Mouse (Mus musculus): ENCODE data around the gene Ggt7. TPM values are rescaled to one million over a fixed set of nuclear protein-coding genes. Genes with fewer than 3 reads are reported as not detected.
A peak's percentile ranks its signal among the peaks of the same experiment; 100 is the strongest.
"Not testable (repeated sequence)": the region's sequence is repeated elsewhere in the genome, so short reads cannot be mapped to it uniquely, and the experiment has no call there.

Gene Ggt7
- total RNA-seq, 2 experiments from 2014 or later, result not detected

DNA sequence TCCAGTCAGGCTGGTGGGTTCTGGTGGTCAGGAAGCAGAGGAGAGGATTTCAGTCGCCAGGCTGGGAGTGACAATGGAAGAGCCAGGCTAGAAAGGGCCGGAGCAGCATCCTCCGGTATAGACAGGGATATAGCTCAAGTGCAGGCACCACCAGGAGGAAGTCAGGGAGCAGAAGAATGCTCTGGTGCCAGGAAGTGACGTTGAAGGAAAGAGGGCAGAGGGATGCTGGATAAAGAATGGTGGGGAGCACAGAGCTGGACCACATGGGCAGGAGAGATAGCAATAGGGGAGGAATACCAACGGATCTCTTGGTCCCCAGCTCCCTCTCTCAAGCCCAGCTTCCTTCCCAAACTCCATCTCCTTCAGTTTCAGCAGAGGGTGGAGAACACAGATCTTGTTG lies 4.5 kb downstream of the Ggt7 start:
- ATAC-seq (replicated peaks; ENCODE audit: poor library complexity, severe bottlenecking), result no peak

GRCm38 (mm10) chr2:155512479-155512878 lies 5.6 kb downstream of the Ggt7 start:
- ATAC-seq (replicated peaks; ENCODE audit: poor library complexity, severe bottlenecking), result peak; percentile 47

- ATAC-seq (replicated peaks; ENCODE audit: poor library complexity, severe bottlenecking), result no peak
These were observed 10.1 kb downstream of the Ggt7 start for GRCm38 (mm10) chr2:155507721-155508470.

- no peak for ATAC-seq (replicated peaks; ENCODE audit: poor library complexity, severe bottlenecking)
These were observed 12.2 kb downstream of the Ggt7 start for GRCm38 (mm10) chr2:155505811-155506210.

DNA sequence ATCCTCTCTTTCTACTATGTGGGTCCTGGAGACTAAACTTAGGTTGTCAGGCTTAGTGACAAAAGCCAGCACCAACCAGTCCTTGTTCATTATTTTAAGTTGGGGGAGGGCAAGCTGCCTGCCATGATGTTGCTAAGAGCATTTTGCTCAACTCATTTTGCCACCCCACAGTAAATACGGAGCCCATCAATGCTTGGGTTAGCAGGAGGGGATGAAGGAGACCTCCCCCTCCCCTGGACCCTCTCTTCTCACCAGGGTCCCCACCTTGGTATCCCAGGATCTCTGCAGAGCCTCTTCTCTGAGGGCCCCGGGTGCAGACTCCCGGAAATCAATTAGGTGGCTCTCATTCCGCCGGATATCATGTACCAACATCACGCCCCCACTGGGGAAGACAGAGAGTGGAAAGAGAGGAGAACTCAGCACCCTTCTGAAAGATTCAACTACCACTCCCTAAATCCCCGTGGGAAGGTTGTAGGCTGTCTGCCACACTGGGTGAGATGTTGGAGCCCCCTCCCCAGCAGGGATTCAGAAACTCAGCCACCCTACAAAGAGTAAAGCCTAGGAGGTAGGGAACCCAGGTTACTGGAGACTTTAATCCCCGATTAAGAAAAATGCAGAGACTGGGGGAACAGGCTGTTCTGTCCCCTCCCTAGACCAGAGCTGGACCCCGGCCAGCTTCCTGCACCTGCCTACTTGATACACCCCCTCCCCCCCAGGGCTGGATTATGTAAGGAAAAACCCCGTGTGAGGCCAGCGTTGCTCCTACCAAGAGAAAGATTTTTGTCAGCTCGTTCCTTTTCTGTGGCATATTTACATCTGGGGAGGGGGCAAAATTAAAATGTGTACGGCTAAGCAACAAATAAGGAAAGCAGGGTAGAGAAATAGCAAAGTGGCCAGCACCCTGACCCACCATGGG lies 13.3 kb downstream of the Ggt7 start:
- no peak for ATAC-seq (replicated peaks; ENCODE audit: poor library complexity, severe bottlenecking)

GRCm38 (mm10) chr2:155502596-155502995 lies 15.4 kb downstream of the Ggt7 start:
- ATAC-seq (replicated peaks; ENCODE audit: poor library complexity, severe bottlenecking), result no peak

GRCm38 (mm10) chr2:155490998-155491397 lies 27.0 kb downstream of the Ggt7 start:
- ATAC-seq (replicated peaks; ENCODE audit: poor library complexity, severe bottlenecking), result no peak

GRCm38 (mm10) chr2:155482021-155482420 lies 36.0 kb downstream of the Ggt7 start:
- ATAC-seq (replicated peaks; ENCODE audit: poor library complexity, severe bottlenecking), result peak; percentile 65

- peak; percentile 55 for ATAC-seq (replicated peaks; ENCODE audit: poor library complexity, severe bottlenecking)
These were observed 44.4 kb downstream of the Ggt7 start, which contains the start of gene Ncoa6 for GRCm38 (mm10) chr2:155473570-155474088. Ncoa6 (minus strand) TSS chr2:155473894.

GRCm38 (mm10) chr2:155472671-155473569 lies 45.1 kb downstream of the Ggt7 start:
- peak; percentile 88 for ATAC-seq (replicated peaks; ENCODE audit: poor library complexity, severe bottlenecking)

- ATAC-seq (replicated peaks; ENCODE audit: poor library complexity, severe bottlenecking), result no peak
These were observed 51.2 kb downstream of the Ggt7 start for GRCm38 (mm10) chr2:155466861-155467260.

GRCm38 (mm10) chr2:155453591-155453990 lies 64.4 kb downstream of the Ggt7 start:
- no peak for ATAC-seq (replicated peaks; ENCODE audit: poor library complexity, severe bottlenecking)

- no peak; the same call in 1 of the 2 replicates for ATAC-seq (replicated peaks; ENCODE audit: poor library complexity, severe bottlenecking)
These were observed 66.8 kb downstream of the Ggt7 start for GRCm38 (mm10) chr2:155451256-155451655.

DNA sequence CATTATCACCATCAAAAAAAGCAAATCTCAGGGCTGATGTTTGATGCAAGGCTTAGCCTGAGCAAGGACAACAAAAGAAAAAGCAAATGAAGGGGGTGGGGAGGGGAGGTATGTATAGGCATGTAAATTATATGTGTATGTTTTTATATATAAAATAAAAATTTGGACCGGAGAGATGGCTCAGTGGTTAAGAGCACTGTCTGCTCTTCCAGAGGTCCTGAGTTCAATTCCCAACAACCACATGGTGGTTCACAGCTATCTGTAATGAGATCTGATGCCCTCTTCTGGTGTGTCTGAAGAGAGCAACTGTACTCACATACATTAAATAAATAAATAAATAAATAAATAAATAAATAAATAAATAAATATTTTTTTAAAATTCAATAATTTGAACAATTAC lies 70.1 kb downstream of the Ggt7 start:
- not testable (repeated sequence) for ATAC-seq (replicated peaks; ENCODE audit: poor library complexity, severe bottlenecking)

DNA sequence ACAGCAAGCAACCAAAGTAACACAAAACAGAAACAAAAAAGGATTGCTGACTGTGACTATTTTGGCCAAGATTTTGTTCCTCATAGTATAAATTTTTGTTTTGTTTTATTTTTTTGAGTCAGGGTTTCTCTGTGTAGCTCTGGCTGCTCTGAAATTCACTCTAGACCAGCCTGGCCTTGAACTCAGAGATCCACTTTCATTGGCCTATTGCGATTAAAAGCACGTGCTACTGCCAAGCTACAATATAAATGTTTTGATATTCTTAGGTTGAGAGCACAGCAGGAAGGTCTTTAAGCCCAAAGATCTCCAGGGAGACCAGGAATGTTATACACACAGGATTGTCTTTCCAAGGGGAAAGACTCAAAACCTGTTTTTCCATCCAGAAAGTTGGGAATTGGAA lies 74.6 kb downstream of the Ggt7 start:
- no peak for ATAC-seq (replicated peaks; ENCODE audit: poor library complexity, severe bottlenecking)

DNA sequence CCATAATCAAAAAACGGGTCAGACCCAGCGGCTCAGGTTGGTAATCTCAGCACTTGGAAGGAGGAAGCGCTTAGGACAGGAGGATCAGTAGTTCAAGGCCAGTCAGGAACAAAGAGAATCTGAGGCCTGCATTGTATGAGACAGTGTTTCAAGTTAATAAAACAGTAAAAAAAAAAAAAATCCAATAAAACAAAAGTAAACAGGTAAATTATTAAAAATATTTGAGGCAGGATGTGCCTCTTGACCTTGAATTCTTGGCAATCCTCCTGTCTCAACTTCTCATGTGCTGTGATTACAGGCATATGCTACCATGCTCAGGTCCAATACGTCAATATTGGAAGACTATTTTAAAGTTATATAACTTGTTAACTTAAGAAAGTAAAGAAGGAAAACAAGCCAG lies 75.1 kb downstream of the Ggt7 start:
- ATAC-seq (replicated peaks; ENCODE audit: poor library complexity, severe bottlenecking), result no peak
